Mouse (Mus musculus): ENCODE measurements around the gene Hamp2.

DNA sequence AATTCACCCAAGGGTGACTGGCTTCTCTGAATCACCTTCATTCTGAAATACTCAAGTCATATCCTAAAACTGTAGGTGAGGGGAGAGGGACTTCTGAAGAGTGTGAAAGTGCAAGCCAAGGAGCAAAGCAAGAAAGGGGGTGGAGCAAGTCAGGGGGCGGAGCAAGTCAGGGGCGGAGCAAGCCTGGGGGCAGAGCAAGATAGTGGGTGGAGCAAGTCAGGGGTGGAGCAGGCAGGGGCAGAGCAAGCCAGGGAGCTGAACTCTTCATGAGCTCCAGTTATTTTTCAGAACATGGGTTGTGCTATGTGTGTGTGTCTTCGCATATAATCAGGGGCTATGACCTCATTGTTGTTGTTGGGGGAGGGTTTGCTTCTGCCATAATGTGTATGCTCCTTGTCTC, 4.3 kb downstream of the Hamp2 start:
- TF ChIP-seq TAL1 (IDR thresholded peaks at IDR 0.05; ENCODE audit: low read length) (no peak), GATA1 (IDR thresholded peaks at IDR 0.05; ENCODE audit: low read length) (no peak)

All from erythroblast, embryonic 14.5 days (primary cell).